Mouse (Mus musculus): ENCODE measurements around the gene Pld4. TPM values are rescaled to one million over a fixed set of nuclear protein-coding genes. Genes with fewer than 3 reads are reported as not detected.

Gene Pld4
- polyA plus RNA-seq, 1 experiment from 2014 or later: 8.4 TPM

Small RNA genes within 50 kb of the gene (microRNA-seq; reads per million reads assigned to microRNA genes)
- 1.4 reads per million for gene Mir6940

Other genes starting within 250 kb of the Pld4 start
- 69.0 and 84.0 TPM in 2 replicates for gene Tmem179, start 243.9 kb upstream of the Pld4 start, polyA plus RNA-seq (2015; fragmentation: Nextera tagmentation; extraction: Ambion mirVana)
- 1.7 and 2.5 TPM in 2 replicates for gene Inf2, start 171.9 kb upstream of the Pld4 start, polyA plus RNA-seq (2015; fragmentation: Nextera tagmentation; extraction: Ambion mirVana)
- 7.6 and 8.6 TPM in 2 replicates for gene Adssl1, start 140.6 kb upstream of the Pld4 start, polyA plus RNA-seq (2015; fragmentation: Nextera tagmentation; extraction: Ambion mirVana)
- 48.0 and 96.7 TPM in 2 replicates for gene Siva1, start 116.0 kb upstream of the Pld4 start, polyA plus RNA-seq (2015; fragmentation: Nextera tagmentation; extraction: Ambion mirVana)
- gene Akt1, start 85.8 kb upstream of the Pld4 start, polyA plus RNA-seq (2015; fragmentation: Nextera tagmentation; extraction: Ambion mirVana): 70.5 and 120 TPM in 2 replicates
- gene Zbtb42, start 81.8 kb upstream of the Pld4 start, polyA plus RNA-seq (2015; fragmentation: Nextera tagmentation; extraction: Ambion mirVana): 1.8 and 2.4 TPM in 2 replicates
- gene Cep170b, start 40.2 kb upstream of the Pld4 start, polyA plus RNA-seq (2015; fragmentation: Nextera tagmentation; extraction: Ambion mirVana): 34.7 and 43.3 TPM in 2 replicates
- gene Ahnak2, start 42.0 kb downstream of the Pld4 start, polyA plus RNA-seq (2015; fragmentation: Nextera tagmentation; extraction: Ambion mirVana): 4.5 and 5.7 TPM in 2 replicates
- gene Clba1, start 48.3 kb downstream of the Pld4 start, polyA plus RNA-seq (2015; fragmentation: Nextera tagmentation; extraction: Ambion mirVana): 19.6 and 21.1 TPM in 2 replicates
- 30.3 and 48.6 TPM in 2 replicates for gene Cdca4, start 68.8 kb downstream of the Pld4 start, polyA plus RNA-seq (2015; fragmentation: Nextera tagmentation; extraction: Ambion mirVana)
- gene Gpr132, start 107.6 kb downstream of the Pld4 start, polyA plus RNA-seq (2015; fragmentation: Nextera tagmentation; extraction: Ambion mirVana): 0.08 and 2.8 TPM in 2 replicates
- 13.6 and 14.8 TPM in 2 replicates for gene Jag2, start 169.1 kb downstream of the Pld4 start, polyA plus RNA-seq (2015; fragmentation: Nextera tagmentation; extraction: Ambion mirVana)
- 62.4 and 66.8 TPM in 2 replicates for gene Nudt14, start 181.5 kb downstream of the Pld4 start, polyA plus RNA-seq (2015; fragmentation: Nextera tagmentation; extraction: Ambion mirVana)
- 46.3 and 50.0 TPM in 2 replicates for gene Btbd6, start 215.8 kb downstream of the Pld4 start, polyA plus RNA-seq (2015; fragmentation: Nextera tagmentation; extraction: Ambion mirVana)
- gene Brf1, start 240.0 kb downstream of the Pld4 start, polyA plus RNA-seq (2015; fragmentation: Nextera tagmentation; extraction: Ambion mirVana): 44.1 and 49.3 TPM in 2 replicates

All from neural tube, embryonic 15.5 days (tissue).